Mouse (Mus musculus): ENCODE measurements at regions not wholly inside any gene's neighbourhood (a gene's known extent, or its start where the extent isn't known, plus 50 kb on each side); places are given as distances from the start of the nearest gene placed in this dataset.

- DNase-seq: no peak
Measured at GRCm38 (mm10) chr17:4201300-4201699, 505.2 kb upstream of the Nox3 start.

GRCm38 (mm10) chr17:4208142-4208925 lies 512.3 kb upstream of the Nox3 start:
- DNase-seq: no peak

- no peak for DNase-seq
Measured at GRCm38 (mm10) chr17:4209650-4210049, 513.6 kb upstream of the Nox3 start.

GRCm38 (mm10) chr17:4212586-4212985 lies 516.5 kb upstream of the Nox3 start:
- no peak for DNase-seq

GRCm38 (mm10) chr17:4214970-4215369 lies 518.9 kb upstream of the Nox3 start:
- no peak for DNase-seq

GRCm38 (mm10) chr17:4216203-4216602 lies 520.1 kb upstream of the Nox3 start:
- no peak for DNase-seq

GRCm38 (mm10) chr17:4216750-4217149 lies 520.7 kb upstream of the Nox3 start:
- DNase-seq: no peak

- DNase-seq: no peak
Measured at GRCm38 (mm10) chr17:4220661-4221360, 524.8 kb upstream of the Nox3 start.

GRCm38 (mm10) chr17:4227889-4228288 lies 531.8 kb upstream of the Nox3 start:
- no peak for DNase-seq

GRCm38 (mm10) chr17:4229969-4230368 lies 533.9 kb upstream of the Nox3 start:
- no peak for DNase-seq

- no peak for DNase-seq
Measured at GRCm38 (mm10) chr17:4250476-4250875, 554.4 kb upstream of the Nox3 start.

- DNase-seq: no peak
Measured at GRCm38 (mm10) chr17:4265471-4265870, 569.4 kb upstream of the Nox3 start.

GRCm38 (mm10) chr17:4265946-4266345 lies 569.9 kb upstream of the Nox3 start:
- no peak for DNase-seq

- no peak for DNase-seq
Measured at GRCm38 (mm10) chr17:4266487-4266886, 570.4 kb upstream of the Nox3 start.

GRCm38 (mm10) chr17:4268380-4268779 lies 572.3 kb upstream of the Nox3 start:
- no peak for DNase-seq

GRCm38 (mm10) chr17:4272456-4272855 lies 576.4 kb upstream of the Nox3 start:
- no peak for DNase-seq

- no peak for DNase-seq
Measured at GRCm38 (mm10) chr17:4276722-4277121, 580.7 kb upstream of the Nox3 start.

- no peak for DNase-seq
Measured at GRCm38 (mm10) chr17:4278239-4278827, 582.3 kb upstream of the Nox3 start.

GRCm38 (mm10) chr17:4281451-4281850 lies 585.4 kb upstream of the Nox3 start:
- DNase-seq: no peak

- no peak for DNase-seq
Measured at GRCm38 (mm10) chr17:4291418-4291817, 595.4 kb upstream of the Nox3 start.

GRCm38 (mm10) chr17:4296521-4297155 lies 600.6 kb upstream of the Nox3 start:
- no peak for DNase-seq

GRCm38 (mm10) chr17:4297156-4297535 lies 601.1 kb upstream of the Nox3 start:
- DNase-seq: no peak

- DNase-seq: no peak
Measured at GRCm38 (mm10) chr17:4301142-4301853, 605.2 kb upstream of the Nox3 start.

Measured in thymus, postnatal 4 days (tissue).